Mouse (Mus musculus): ENCODE results near the gene Atp6v1fnb. TPM values are rescaled to one million over a fixed set of nuclear protein-coding genes. Genes with fewer than 3 reads are reported as not detected.

Atp6v1fnb gene
- not detected for total RNA-seq (2021)
- long read RNA-seq, experiment 1 = 0 reads
- long read RNA-seq, experiment 2 = 0 reads

- DNase-seq = no peak
- intact Hi-C loops (cut with DNase I; ENCODE audit: low total_unique reads) = loop anchor here (5.0 kb wide), 1 partner anchor 74 kb away; the partner anchor contains the start of gene Ccdc136
These were observed at the start of gene Atp6v1fnb for GRCm38 (mm10) chr6:29471137-29471536. Gene Atp6v1fnb (plus strand): TSS chr6:29471437.

DNA sequence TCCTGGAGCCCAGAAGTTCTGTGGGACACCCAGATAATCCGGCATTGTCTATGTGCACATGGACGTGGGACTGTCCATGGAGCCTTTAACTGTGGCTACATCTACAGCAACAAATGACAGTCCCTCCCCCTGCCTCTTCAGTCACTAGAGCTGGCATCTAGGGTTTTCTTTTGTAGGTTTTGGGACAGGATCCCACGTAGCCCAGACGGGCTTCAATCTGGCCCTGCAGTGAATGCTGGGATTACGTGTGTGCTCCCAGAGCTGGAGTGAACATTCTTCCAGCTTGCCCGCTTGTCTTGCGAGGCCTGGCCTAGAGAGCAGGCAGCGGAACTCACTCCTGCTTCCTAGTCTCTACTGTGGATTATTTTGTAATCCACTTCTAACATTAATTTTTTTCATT lies 46.1 kb upstream of the Atp6v1fnb start:
- no peak for DNase-seq
- intact Hi-C loops (cut with DNase I; ENCODE audit: low total_unique reads) = no loop called here

- no peak for DNase-seq
- intact Hi-C loops (cut with DNase I; ENCODE audit: low total_unique reads) = no loop called here
These were observed 44.9 kb upstream of the Atp6v1fnb start for GRCm38 (mm10) chr6:29426331-29426730.

GRCm38 (mm10) chr6:29428171-29428570 lies 43.1 kb upstream of the Atp6v1fnb start:
- no peak for DNase-seq
- intact Hi-C loops (cut with DNase I; ENCODE audit: low total_unique reads) = no loop called here

- intact Hi-C loops (cut with DNase I; ENCODE audit: low total_unique reads) = no loop called here
- DNase-seq = peak; percentile 69
These were observed 40.4 kb upstream of the Atp6v1fnb start for GRCm38 (mm10) chr6:29430681-29431420.

DNA sequence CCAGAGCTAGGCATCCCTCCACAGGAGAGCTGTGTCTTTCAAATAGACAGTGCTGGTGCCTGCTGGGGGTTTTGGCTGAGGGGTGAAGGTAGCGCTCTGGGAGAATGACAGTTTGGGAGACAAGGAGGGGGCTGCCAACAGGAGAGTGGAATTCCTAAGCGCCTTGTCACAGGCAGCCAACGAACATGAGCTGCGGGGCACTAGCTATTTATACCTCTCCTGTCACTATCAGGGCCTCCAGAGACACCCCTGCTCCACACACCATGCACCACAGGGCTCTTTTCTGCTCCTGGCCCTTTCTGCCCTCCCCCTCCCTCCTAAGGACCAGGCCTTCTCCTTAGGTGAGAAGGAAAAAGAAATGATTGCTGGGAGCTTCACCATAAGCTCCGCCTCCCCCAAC lies 39.8 kb upstream of the Atp6v1fnb start:
- peak; percentile 59 for DNase-seq
- intact Hi-C loops (cut with DNase I; ENCODE audit: low total_unique reads) = no loop called here

DNA sequence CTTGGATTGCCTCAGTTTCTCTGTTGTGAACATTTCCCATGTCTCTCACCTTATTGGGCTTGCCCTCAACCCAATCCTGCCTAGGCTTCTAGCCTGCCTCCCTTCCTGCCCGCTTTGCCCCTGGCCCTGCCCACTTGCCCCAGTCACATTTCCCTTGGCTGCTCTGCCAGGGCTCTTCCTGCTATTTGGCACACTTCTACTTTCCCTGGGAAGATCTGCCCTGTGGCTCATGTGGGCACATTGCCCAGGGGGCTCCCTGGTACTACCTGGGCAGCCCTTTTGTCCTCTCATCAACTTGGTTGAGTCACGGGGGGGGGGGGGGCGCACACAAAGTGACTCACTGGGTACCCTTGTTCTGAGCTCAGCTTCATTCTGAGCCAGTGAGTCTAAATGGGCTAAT lies 39.1 kb upstream of the Atp6v1fnb start:
- intact Hi-C loops (cut with DNase I; ENCODE audit: low total_unique reads) = no loop called here
- DNase-seq = peak; percentile 36

GRCm38 (mm10) chr6:29432676-29433037 lies 38.6 kb upstream of the Atp6v1fnb start:
- DNase-seq = no peak
- intact Hi-C loops (cut with DNase I; ENCODE audit: low total_unique reads) = no loop called here

DNA sequence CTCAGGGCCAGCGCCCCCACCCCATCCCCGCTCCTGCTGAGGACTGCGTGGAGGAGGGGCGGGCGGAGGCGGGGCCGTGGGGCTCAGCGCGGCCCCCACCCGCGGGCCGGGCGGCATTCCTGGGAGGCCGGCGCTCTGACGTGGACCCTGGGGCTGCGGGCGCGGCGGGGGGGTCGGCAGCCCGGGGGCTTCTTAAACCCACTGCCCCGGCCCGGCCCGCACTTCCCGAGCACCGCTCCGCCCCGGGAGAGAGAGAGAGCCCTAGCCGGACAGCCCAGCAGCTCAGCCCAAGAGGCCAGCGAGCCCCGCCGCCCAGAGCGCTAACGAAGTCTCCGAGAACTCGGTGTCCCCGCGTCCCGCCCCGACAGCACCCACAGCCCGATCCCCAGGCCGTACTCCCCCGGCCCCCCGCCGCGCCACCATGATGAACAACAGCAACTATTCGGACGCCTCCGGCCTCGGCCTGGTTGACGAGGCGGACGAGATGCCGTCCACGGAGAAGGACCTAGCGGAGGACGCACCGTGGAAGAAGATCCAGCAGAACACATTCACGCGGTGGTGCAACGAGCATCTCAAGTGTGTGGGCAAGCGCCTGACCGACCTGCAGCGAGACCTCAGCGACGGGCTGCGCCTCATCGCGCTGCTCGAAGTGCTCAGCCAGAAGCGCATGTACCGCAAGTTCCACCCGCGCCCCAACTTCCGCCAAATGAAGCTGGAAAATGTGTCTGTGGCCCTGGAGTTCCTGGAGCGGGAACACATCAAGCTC lies 38.0 kb upstream of the Atp6v1fnb start, which contains the start of gene Flnc:
Gene Flnc (plus strand): TSS at position 219 of the 766 bp plus-strand sequence.
- DNase-seq = peak; percentile 74
- intact Hi-C loops (cut with DNase I; ENCODE audit: low total_unique reads) = no loop called here

- peak; percentile 76 for DNase-seq
- intact Hi-C loops (cut with DNase I; ENCODE audit: low total_unique reads) = no loop called here
These were observed 37.1 kb upstream of the Atp6v1fnb start for GRCm38 (mm10) chr6:29433804-29434795.

- intact Hi-C loops (cut with DNase I; ENCODE audit: low total_unique reads) = no loop called here
- peak; percentile 88 for DNase-seq
These were observed 36.1 kb upstream of the Atp6v1fnb start for GRCm38 (mm10) chr6:29434911-29435691.

DNA sequence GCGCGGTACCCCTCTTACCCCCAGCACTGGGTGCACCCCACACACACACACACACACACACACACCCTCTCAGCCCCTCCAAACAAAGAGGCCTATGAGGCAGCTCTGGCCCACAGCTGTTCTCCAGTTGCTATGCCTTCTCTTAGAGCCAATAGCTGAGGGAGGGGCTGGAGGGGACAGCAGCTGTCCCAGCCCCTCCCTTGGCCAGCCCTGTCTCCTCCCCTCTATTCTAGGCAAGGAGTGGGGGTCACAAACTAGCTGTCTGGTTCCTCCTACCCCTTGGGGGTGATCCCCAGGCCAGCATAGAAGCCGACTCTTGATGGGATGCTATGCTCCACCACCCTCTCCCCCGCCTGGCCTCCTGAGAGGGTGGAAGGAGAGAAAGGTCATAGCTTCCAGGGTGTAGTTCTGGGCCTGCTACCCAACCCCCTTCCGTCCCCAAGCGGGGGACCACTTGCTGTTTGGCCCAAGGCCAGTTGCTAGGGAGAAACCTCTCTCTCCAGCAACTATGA lies 35.2 kb upstream of the Atp6v1fnb start:
- peak; percentile 73 for DNase-seq
- intact Hi-C loops (cut with DNase I; ENCODE audit: low total_unique reads) = no loop called here

DNA sequence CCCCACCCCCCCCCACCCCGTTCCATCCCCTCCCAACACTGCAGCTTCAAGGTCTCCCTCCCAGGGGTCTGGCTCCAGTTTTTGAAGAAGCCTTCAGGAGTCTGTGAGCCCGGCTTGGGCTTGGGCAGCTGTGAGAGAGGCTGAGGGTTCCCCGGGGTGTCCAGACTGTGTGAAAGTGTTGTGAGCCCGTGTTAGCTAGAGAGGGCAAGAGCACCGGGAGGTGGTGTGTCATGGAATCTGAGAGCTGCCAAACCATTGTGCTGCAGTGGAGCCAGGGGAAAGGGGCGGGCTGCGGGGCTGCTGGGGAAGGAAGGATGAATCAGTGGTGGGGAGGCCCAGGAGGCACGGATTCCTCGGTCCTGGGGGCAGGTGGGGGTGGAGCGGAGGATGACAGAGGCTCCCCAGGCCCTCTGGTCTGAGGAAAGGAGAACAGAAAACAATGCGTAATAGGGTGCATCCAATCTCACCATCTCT lies 34.7 kb upstream of the Atp6v1fnb start:
- intact Hi-C loops (cut with DNase I; ENCODE audit: low total_unique reads) = no loop called here

DNA sequence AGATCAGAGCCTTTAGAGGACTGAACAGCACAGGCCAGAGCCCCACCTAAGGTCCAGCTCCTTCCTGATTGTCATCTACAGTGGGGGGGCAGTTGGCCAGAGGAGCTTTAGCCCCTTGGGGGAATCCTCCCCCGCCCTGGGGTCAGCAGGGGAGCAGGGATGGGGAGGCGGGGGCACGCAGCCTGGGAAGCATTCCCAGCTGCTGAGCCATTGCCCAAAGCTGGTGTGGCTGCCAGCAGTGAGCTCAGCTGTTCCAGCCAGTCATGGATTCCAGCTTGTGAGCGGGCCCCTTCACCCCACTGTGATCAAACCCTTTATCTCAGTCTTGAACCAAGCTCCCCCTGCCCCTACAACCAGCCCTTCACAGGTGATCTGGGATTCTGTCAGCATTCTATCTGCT lies 32.0 kb upstream of the Atp6v1fnb start:
- intact Hi-C loops (cut with DNase I; ENCODE audit: low total_unique reads) = no loop called here
- peak; percentile 76 for DNase-seq

More for the DNA sequence above, 34.7 kb upstream of the Atp6v1fnb start:
- DNase-seq = peak; percentile 84

DNA sequence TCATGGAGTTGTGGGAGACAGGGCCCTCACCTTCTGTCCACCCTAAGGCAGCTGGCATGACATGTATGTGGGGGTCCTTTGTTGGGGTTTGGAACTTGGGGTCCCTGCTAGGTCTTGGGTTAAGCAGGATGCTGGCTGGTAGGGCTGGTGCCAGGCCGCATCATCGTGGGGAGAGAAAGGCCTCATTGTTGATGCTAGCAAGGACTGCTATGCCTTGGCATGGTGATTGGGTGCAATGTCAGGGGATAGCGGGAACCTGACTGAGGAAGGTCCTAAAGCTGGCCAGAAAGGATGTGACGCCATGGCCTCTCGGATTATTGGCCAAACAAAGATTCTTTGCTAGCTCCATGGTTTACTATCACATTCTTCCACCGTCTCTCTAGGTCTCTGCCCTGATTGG lies 31.4 kb upstream of the Atp6v1fnb start:
- intact Hi-C loops (cut with DNase I; ENCODE audit: low total_unique reads) = no loop called here

GRCm38 (mm10) chr6:29444773-29445172 lies 26.5 kb upstream of the Atp6v1fnb start:
- intact Hi-C loops (cut with DNase I; ENCODE audit: low total_unique reads) = no loop called here
- peak; percentile 58 for DNase-seq

More for the DNA sequence above, 31.4 kb upstream of the Atp6v1fnb start:
- no peak for DNase-seq

DNA sequence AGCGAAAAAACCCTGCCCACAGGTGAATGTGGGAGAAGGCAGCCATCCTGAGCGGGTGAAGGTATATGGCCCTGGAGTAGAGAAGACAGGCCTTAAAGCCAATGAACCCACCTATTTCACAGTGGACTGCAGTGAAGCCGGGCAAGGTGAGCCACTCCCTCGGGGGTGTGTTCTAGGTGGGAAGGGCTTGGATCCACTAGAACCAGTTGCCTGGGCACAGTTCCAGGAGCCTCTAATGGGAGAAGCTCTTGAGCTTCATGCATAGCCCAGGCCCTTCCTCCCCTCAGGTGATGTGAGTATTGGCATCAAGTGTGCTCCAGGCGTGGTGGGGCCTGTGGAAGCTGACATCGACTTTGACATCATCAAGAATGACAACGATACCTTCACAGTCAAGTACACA lies 25.9 kb upstream of the Atp6v1fnb start:
- intact Hi-C loops (cut with DNase I; ENCODE audit: low total_unique reads) = no loop called here
- no peak for DNase-seq

DNA sequence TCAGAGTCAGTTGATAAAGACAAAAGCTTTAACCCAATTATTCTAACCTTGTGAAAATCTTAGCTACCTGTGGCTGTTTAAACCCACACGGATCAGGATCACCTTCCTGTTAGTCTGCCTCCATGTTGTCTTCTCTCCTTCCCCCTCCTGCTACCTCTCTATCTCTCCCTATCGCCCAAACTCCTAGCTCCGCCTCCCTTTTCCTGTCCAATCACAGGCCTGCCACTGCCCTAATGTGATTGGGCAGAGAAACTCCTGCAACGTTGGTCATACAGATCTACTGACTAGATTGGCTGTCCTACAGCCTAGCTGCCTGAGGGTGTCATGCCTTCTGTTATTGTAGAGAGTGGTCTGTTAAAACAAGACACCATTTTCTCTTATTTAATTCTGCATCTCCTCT lies 21.4 kb upstream of the Atp6v1fnb start:
- intact Hi-C loops (cut with DNase I; ENCODE audit: low total_unique reads) = no loop called here
- no peak for DNase-seq

Measured in gastrocnemius, postnatal 14 days (tissue).